Mouse (Mus musculus) embryonic fibroblast, embryonic 13.5 days (primary cell): Measurements from ENCODE around the gene Rspo4.

Experiments used
- CTCF ChIP-seq: IDR thresholded peaks from 2 replicates; pipeline ENCODE4 v1.5.1; 2011; ENCODE audit warnings: mild to moderate bottlenecking, control low read depth, low read length, moderate library complexity, borderline replicate concordance; ENCODE audit not compliant: insufficient read depth
- POLR2A ChIP-seq: IDR thresholded peaks from 2 replicates; pipeline ENCODE4 v1.6.1; 2011; ENCODE audit warnings: low read depth, mild to moderate bottlenecking, control low read depth, low read length, moderate library complexity

- TF ChIP-seq CTCF (no peak), POLR2A (no peak)
These were observed 67.8 kb downstream of the Rspo4 start for GRCm38 (mm10) chr2:151910498-151910897.
